Mouse (Mus musculus): ENCODE results near the gene E330021D16Rik.
"Not testable (repeated sequence)": the region's sequence is repeated elsewhere in the genome, so short reads cannot be mapped to it uniquely, and the experiment has no call there.

The E330021D16Rik gene

DNA sequence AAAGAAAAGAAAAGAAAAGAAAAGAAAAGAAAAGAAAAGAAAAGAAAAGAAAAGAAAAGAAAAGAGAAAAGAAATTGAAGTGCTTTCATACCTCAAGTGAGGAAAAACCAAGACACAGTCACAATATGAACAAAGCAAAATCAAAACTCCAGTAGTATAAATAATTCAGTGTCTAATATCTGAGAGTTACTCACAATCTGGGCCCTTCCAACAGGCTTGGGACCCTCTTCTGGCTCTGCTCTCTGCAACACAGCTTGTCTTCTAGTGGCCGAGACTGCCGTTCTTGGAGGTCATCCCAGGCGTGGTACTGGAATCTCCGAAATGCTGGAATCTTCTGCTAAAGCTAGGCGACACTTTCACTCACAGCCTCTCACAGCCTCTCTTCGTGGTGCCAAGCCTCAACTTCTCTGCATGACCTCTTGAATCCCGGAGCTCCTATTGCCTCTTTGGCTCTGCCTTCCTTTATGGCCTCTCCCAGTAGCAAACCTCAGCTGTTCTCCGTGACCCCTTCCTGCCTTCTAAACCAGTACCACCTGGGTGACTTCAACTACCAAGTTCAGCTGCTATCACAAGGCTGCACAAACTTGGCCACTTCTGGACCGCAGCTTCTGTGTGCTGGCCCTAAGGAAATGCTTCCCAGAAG, at the start of gene E330021D16Rik:
E330021D16Rik (minus strand) TSS at position 437 of the 643 bp plus-strand sequence.
- no peak for DNase-seq

DNA sequence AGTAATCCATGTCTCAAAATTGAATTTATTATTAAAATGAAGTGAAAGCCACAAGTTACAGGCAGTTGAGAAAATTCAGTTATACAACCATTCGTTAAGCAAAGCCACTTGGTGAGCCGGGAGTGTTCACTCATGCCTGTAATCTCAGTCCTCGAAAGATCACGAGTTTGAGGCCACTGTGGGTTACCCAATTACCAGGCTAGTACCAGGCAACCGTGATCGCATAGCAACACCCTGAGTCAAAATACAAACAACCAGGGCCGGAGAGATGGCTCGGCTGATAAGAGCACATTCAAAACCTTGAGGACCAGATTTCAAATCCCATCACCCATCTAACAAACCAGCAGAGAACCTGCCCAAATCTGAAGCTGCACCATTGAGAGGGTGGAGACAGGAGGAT, 49.7 kb upstream of the E330021D16Rik start:
- peak; percentile 69 to 80 for DNase-seq

DNA sequence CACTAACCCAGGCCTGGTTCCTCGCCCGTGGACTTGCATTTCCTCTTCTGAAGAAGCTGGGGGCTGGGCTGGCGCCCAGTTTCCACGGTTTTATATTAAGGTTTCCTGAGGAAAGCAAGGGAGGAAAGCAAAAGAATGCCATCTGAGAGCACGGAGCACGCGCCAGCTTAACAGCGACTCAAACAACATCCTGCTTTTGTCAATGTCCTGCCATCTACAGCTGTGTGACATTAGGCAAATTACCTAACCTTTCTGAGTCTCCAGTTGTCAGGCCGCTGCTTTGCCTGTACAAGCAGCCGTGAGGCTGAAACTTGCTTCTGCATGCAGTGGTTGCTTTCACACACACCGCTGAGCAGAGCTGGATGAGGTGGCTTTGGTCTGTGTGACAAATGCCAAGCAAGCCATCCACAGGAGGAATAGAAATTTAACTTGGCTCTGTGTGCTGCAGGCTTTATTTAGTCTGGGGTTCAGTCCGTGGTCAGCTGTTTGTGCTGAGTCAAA, 48.8 kb upstream of the E330021D16Rik start:
- peak; percentile 54 to 57 for DNase-seq

DNA sequence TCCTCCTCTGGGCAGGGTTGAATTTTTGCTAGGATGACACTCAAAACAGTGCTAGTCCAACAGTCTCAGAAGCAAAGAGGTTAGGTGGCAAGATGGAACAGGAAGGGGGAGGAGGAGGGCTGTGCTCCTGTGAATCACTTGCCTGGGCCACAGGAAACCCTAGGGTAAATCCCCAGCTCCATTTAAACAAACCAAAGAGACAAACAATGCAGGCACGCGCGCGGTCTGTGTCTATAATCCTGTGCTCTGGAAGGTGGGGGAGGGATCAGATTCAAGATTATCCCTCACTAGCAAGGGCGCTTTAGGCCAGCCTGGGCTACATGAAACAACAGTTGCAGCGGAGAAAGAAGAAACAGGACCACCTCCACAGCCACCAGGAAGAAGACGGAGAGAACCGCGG, 48.1 kb upstream of the E330021D16Rik start:
- DNase-seq = peak; percentile 32 to 42

DNA sequence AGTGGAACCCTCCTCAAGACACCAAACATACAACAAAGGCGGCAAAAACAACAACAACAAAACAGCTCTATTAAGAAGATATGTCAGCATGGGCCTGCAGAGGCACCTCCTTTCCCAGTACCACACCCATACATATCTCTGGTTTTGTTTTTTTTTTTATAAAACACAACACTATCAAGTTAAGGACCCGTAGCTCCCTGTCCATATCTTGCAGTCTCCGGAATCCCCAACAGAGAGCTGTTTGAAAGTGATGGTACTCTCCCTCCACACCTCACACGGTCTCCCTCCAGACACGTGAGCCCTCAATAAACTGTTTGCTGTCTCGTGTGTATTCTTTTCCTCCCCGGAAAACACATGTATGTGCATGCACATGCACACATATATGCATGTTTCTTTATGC, 43.8 kb upstream of the E330021D16Rik start:
- DNase-seq = no peak

DNA sequence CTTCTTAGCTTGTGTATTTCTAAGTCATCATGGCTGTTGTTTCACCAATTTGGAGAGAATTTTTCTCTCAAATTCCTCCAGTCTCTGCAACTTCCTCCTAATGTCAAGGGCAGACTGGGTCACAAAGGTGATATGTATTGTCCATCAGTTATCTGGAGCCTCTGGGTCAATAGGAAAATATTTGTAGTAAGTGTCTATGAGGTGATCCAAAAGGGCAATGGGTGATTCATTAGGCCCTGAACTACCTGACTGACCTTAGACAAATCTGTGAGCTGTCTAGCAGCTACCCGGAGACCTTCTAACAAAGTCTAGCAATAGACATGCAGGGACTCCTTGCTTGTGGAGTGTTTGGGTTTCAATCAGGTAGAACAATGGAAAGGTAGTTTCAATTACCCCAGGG, 40.9 kb upstream of the E330021D16Rik start:
- no peak for DNase-seq

DNA sequence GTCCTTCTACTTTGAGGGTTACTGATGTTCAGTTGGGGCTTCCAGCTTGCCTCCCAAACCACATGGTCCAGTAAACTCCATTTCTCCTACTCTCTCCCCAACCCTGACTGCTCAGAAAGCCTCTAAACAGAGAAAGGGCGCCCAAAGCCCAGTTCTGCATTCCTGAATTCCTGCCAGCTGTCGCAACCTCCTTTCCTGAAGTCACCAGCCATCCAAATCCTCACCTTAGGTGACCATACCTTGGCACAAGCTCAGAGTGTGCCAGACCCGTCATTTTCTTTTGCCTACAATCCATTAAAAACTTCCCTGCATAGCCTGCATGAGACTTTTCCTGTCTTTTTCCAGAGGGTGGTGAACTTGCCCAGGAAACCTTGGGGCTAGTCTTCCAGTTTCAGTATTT, 40.3 kb upstream of the E330021D16Rik start:
- DNase-seq = peak; percentile 53 to 62

DNA sequence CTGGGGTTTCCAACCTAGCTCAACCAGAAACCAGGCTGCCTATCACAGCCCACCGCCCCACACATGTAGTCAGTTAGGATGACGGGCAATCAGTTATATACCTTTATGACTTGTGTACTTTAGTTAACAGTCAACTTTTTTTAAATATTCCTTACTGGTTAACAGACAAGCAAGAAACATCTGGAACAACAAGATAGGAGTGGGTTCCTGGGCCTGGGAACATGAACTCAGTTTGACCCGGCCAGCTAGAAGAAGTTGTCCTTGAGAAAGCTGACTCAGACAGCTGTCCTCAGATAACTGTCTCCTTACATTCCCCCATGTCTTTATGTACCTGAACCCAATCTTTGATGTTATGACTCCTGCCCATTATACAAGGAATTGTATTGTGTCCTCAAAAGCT, 37.3 kb upstream of the E330021D16Rik start:
- DNase-seq = no peak

DNA sequence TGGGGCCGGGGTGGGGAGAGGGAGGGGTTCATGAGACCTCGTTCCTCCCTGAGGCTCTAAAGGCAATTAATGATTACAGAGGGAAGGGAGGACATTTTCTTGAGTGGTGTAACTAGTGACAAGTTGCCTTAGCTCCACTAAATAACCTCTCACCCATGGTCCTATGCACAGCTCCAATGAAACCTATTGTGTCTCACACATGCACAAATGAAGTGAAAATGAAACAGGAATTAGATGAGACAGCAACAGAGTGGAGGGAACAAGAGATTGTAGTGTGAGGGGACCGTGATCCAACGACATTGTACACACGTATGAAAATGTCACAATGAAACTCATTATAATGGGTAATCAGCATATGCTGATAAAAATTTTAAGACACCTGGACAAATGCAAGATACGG, 35.5 kb upstream of the E330021D16Rik start:
- no peak for DNase-seq

DNA sequence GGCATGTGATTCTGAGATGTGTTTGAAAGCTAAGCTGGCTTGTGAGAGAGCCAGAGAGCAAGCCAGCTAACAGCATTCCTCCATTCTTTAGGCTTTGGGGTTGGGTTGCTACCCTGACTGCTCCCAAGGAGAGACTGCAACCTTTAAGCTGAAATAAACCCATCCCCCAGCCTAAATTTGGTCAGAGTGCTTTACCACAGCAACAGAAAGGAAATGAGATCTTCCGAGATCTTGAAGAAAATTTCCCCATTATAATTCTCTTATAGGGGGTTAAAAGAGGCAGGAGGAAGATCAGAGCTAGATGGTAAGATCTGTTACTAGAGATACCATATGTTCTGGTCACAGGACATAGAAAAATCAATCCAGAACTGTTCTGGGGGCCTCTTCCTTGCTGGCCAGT, 34.6 kb upstream of the E330021D16Rik start:
- DNase-seq = no peak

DNA sequence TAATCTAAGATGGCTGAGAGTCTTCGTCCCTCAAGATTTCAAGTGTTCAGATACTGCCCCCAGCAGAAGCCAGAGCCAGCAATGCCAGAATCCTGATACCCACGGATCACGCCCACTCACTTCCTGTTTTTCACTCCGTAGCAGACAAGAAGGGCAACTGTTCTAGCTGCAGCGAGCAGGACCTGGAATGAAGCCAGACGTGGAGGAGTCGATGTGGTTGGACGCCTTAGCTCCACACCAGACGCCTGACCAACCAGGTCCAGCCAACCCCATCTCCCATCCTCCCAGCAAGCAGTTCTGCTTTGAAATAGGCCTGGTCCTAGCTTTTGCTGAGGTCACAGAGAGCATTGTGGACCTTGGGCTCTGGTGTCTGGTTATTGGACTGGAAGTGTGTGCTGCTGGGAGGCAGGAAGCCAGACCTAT, 33.9 kb upstream of the E330021D16Rik start:
- peak; percentile 74 to 78 for DNase-seq

DNA sequence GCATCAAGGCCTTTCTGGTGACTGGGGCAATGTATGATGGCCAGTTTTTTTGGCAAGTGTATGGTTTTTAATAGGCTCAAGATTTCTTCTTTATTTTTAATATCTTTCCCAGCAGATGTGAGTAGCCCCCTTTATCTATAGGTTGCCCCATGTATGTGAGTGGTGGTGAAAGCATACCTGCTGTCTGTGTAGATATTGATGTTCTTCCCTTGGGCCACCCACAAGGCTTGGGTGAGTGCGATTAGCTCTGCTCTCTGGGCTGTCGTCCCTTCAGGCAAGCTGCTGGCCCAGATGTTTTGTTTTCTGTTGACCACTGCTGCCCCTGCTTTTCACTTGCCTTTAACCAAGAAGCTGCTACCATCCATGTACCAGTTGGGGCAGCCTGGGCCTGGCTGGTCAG, 23.8 kb upstream of the E330021D16Rik start:
- not testable (repeated sequence) for DNase-seq

DNA sequence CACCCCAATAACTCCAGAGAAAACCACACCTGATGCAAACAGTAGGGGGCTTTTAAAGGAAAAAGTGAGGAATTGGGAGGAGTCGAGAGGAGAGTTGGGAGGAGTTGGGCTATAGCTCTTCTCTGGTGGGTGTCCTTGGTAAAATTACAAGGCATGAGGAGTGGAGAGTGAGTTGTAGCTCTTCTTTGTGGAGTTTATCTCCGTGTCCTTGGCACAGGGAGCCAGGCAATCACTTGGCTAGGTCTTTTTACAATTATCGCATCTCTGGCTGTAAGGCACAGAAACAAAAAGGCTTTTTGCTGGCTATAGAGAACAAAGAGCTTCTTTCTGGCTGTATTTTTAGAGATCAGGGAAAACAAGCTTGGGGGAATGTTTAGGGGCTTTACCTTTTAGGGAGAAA, 20.8 kb upstream of the E330021D16Rik start:
- not testable (repeated sequence) for DNase-seq

DNA sequence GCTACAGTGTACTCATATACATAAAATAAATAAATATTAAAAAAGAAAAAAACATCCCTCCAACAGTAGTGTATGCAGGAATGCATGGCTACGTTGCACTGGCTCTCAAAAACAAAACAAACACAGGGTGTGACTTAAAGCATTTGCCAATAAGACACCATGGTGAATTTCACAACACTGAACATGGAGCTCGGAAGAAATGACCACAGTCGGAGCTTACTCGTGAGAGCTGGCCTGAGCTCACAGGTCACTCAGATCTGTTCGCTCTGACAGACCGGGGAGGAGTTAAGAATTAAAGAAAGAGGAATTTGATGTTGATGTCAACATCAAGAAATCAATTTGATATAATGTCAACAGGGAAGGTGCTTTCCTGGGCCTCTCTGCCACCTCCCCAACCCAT, 18.2 kb upstream of the E330021D16Rik start:
- DNase-seq = no peak

DNA sequence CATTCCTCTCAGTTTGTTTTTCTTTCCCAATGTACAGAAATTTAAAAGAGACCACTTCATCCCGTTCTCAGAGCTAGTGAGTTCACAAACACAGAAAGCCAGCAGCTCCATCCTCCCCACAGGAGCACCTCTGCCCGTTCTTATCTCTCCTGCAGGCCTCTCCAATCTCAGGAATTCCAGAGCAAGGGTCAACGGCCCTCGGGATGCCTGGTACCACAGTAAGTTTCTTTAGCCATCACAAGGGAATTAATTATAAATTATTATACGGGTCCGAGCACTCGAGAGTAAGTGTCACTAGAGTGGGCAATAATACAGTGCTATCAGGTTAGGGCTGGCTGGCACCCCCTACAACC, 16.5 kb upstream of the E330021D16Rik start:
- DNase-seq = no peak

DNA sequence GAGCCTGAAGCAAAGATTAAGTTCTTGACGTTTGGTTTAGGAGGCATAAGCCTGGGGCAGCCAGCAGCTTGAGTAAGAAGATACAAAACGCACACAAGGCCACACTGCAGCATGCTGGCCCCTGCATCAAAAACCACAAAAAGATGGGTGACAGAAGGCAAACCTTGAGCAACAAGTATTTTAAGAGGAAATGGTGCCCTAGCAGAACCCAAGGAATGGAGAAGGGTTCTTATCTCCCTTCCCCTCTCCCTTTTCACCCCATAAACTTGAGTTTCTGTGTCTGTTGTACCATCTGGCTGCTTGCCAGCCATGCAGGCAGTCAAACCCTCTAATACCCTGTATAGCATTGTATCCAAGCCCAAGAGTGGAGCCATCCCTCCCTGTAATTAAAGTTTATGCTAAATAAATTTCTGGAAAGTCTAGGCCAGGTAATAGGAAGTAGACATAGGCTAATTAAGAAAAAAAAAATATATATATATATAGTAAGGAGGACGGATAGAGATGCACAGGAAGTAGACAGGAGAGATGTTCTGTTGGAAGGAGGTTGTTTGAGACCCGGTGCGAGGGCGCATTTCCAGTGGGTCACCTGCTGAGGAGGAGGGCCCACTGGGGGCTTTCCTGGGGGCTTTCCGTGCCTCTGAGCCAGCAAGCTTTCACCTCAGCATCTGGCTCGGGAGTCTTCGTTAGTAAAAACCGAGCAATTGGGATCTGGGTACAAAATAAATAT, 16.0 kb upstream of the E330021D16Rik start:
- DNase-seq = no peak

DNA sequence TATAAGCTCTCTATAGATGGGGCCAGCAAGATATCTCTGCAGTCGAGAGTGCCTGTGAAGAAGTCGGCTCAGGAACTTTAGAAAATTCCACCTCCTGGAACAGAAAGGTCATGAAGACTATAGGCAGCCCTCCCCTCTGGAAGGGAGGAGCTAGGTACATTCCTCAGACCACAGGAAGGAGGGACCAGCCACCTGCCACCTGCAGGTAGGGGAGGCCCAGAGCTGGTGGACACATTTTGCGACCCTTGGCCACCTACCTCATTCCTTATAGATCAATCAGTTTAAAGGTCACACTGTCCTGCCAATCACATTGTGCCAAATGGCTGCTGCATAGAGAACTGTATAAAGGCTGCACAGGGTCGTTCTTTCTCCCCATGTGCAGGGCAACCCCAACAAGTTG, 14.1 kb upstream of the E330021D16Rik start:
- no peak for DNase-seq

DNA sequence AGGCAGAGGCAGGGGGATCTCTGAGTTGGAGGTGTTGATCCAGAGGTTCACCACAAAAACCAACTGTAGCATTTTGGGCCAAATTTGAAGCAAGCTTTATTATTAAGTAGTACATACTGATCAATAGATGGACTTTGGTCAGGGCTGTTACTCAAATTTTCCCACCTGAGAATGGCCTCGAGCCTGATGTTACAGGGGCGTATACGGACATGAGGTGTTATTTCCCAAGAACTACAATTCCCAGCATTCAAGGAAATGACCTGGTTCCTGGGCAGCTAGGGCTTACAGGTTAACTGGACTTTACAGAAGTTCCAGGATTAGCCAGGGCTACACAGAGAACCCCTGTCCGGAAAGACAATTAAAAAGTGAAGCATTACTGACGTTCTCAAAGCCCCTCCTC, 13.0 kb upstream of the E330021D16Rik start:
- DNase-seq = no peak

DNA sequence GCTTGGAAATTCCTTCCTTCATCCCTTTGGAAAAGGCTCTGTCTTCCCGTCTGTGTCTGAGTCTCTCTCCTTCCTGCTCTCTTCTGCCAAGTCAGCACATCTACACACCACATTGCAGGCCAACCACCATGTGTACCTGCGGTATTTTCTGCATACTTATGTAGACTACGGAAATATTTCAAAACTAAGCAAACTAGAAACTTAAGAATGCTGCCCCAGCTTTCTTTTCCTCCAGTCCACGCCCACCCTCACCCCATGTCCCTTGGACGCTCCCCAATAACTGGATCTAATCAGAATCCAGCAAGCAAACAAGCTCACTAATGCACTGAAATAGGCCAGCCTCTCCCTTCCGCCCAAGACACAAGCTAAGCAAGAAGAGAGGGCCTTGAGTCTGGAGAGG, 11.9 kb upstream of the E330021D16Rik start:
- DNase-seq = peak; percentile 72 to 74

DNA sequence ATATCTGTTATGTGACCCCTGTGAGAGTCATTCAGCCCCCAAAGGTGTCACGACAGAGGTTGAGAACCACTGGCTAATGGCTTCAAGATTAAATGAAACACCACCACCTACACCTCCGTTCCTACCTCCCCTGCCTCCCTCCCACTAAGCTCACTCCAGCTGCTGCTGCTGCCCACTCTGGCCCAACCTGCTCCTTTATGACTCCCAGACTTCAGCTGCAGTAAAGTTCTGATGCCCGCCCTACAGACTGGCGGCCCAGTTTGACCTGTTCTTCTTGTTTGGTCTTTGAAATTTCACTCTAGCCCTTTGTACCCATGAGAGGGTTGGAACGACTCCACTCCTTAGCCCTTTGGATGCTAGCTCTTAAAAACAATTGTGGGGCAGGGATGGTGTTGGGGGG, 10.6 kb upstream of the E330021D16Rik start:
- no peak for DNase-seq

DNA sequence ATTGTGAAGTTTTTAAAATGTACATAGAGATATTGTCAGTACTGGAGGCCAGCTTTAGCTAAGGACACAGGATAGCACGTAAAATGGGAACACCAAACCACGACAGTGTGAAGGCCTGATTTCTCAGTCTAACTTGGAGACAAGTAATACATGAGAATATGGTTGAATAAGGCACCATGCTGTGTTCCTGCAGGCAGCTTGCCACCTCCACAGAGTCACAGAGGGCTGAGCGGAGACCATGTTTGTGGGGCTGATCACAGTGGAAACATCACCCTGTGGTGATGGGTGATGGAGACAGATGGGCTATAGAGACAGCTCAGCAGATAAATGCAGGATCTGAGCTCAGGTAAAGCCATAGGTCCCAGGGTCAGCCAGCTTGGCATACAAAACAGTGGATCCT, 8.8 kb upstream of the E330021D16Rik start:
- DNase-seq = no peak

DNA sequence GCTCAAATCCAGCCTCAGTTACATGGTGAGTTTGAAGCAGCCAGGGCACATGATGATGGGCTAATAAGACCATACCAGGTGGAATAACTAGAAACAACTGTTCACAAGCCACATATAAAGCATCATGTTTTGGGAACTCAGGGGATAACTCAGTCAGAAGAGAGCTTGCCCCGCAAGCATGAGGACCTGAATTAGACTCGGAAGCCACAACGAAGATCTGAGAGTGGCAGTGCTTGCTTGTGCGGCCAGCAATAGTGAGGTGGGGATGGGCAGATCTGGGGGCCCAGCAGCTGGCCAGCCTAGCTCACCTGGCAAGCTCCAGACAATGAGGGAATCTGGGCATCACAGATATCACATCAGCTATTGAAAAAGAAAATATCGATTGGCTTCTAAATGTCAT, 7.8 kb upstream of the E330021D16Rik start:
- no peak for DNase-seq

DNA sequence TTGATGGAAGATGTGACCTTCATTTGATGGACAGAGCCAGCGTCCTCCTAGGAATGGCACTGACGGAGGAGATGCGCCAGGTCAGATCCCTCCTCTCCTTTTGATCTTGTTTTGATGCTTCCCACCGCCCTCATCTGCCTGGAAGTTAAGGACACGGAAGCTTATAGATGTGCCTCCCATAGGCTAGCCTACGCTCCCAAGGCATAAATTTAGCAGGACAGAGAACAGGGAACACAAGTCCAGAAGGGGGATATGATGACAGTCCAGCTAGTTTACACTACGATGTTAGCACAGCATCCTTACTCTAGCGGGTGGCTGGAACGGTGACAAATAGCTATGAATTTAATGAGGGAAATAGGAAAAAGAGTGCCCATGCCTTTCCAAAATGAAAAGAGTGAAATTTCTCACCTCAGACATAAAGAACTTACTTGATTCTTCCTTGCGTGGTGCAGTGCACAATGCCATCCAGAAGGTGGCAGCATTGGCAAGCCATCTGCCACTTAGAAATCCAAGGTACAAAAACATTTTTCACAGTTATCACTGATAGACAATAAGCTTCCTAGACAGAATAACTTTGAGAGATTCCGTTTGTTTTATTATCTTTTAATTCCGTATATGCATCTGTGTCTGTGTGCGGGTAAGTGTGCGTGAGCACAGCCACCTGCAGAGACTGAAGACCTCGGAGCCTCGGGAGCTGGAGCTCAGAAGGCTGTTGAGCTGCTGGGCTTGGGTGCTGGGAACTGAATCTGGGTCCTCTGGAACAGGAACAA, 6.9 kb upstream of the E330021D16Rik start:
- DNase-seq = peak; percentile 45 to 48

DNA sequence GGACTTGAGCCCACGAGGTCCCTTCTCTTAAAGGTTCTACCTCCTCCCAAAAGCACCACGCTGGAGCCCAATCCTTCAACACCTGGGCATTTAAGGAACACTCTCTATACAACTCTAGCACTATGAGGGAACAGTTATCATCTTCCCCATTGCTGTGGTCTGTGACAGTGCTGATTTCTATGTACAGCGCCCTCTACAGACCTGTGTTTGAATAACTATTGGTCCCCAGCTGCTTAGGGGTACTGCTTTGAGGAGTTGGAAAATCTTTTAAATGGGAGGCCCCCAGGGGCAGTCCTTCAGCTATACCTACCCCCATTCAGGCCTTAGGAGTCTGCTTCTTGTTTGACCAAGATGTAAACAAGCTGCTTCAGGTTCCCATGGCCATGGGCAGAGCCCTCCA, 5.7 kb upstream of the E330021D16Rik start:
- DNase-seq = no peak
